Mouse (Mus musculus): ENCODE data around the gene Tctex1d4. TPM values are rescaled to one million over a fixed set of nuclear protein-coding genes. Genes with fewer than 3 reads are reported as not detected.

The Tctex1d4 gene
- not detected for polyA plus RNA-seq (2014; fragmentation: Illumina TruSeq; extraction: RNeasy Lipid Tissue Mini Kit (QIAGEN cat#74804))

DNA sequence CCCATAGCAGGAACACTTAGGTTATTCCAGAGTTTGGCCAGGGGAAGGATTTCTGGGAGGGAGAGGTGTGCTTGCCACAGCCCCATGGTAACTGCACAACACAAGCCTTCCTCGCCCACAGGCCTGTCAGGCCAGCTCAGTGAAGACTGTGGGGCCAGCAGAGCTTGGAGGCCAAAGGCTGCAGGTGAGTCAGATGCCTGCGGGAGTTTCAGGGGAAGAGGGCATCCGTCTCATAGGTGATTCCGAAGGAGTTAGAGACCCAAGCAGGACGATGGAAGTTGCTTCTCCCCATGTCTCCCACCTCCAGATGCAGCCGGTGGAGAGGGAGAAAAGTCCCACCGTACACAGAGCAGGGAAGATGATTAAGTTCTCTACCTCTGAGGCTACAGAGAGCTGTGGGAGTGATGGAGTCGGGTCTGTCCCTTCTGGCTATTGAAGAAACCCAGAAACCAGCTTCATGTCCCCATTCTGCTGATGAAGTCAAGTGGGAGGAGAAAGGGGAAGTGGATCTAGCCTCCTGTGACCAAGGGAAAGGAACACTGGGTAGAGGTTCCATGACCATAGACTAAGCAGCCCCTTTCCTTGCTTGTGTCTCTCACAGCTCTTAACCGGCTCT is at the start of gene Tctex1d4:
Gene Tctex1d4 (plus strand): TSS at position 120 of the 616 bp plus-strand sequence.

DNA sequence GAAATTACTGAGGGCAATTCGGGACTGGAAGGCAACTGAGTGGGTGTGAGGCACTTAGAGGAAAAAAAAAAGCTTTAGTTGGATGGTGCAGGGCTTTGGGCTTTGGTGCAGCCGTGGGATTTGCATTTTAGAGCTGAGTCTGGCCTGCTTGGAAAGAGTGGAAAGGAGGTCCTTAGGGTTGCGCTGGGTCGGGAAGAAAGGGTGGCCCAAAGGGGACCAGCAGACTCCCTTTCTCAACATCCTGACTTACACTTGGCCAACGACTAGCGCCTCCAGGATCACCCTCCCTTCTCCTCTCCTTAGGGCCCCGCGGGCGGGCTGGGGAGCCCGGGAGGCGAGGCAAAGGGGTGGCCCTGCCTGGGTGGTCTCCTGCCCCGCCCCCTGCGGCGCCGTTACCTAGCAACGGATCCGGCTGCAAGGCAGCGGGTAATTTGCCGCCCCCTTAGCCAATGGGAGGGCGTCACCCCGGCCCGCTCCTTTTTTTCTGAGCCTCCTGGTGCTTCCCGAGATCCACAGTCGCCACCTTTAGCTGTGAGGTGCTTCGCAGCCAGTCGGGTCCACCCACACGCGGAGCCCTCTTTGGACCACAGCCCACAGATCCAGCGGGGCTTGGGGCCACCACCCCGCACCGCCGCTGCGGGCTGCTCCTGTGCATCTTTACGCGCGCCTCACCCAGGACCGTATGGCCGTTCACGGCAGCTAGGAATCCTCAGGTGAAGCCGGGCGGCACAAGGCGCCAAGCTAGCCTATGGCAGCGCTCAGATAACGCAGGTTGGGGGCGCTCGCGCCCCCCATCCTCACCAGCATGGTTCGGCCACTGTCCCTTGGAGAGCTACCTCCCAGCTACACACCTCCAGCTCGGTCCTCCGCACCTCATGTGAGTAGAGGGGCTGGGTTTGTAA is 30.8 kb upstream of the Tctex1d4 start, which contains the start of gene Ptch2:
Gene Ptch2 (plus strand): TSS at position 525 of the 902 bp plus-strand sequence.

DNA sequence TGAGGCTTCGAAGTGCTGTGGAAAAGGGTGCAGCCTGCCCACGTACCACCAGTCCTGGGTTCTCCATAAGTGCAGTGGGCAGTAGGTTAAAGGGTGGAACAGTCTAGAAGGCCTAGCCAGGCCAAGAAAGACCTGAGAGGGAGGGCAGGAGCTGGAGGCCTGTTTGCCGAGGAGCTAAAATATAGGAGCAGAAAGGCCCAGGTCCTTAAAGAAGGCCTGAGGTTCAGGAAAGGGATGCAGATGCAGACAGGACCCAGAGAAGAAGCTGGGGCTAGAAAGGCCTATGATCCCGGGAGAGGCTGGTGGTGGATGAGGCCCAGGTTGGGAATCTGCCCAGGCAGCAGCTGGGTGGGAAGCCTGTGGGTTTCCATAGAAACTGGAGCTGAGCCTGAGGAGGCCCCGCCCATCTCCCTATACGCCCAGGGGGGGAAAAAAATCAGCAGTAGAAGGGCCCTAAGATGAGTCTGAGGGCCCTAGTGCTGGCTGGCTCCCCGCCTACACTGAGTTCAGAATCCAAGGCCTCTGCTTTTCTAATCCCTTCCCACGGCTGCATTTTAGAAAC is 1.2 kb upstream of the Tctex1d4 start, which contains the start of gene Btbd19:
Gene Btbd19 (minus strand): TSS at position 378 of the 562 bp plus-strand sequence.

DNA sequence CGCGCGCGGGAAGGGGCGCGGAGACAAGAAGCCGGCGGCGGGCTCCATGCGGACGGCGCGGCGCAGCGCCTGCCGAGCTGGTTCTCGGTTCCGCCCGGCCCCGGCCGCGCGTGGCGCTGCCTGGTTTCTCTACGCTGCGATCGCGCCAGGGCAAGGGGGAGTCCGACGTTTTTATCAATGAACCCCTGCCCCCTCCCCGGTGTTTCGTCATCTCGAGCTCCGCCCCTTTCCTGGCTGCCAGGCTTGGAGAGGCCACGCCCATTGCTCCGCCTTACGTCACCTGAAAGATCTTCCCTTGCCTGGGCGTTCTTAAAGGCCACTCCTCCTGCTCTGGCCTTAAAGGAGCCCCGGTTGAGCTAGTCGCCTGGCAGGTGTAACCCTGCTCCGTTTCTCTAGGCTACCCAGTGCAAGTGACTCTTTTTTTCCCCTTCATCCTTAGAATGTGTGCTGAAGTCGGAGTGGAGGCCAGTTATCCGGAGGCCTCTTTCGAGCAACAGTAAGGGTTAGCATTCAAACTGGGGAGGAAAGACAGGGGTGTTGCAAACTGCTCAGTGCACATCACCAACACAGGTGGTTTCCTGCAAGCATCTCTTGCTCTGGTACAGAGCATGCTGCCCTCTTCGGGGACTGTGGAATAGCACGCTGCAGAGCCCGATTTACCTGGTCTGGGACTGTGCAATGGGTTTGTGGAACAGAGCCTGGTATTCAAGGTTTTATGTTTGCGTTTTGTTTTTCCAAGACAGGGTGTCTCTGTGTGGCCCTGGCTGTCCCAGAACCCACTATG is 7.4 kb downstream of the Tctex1d4 start, which contains the start of gene Plk3:
Gene Plk3 (minus strand): TSS at position 147 of the 784 bp plus-strand sequence.

DNA sequence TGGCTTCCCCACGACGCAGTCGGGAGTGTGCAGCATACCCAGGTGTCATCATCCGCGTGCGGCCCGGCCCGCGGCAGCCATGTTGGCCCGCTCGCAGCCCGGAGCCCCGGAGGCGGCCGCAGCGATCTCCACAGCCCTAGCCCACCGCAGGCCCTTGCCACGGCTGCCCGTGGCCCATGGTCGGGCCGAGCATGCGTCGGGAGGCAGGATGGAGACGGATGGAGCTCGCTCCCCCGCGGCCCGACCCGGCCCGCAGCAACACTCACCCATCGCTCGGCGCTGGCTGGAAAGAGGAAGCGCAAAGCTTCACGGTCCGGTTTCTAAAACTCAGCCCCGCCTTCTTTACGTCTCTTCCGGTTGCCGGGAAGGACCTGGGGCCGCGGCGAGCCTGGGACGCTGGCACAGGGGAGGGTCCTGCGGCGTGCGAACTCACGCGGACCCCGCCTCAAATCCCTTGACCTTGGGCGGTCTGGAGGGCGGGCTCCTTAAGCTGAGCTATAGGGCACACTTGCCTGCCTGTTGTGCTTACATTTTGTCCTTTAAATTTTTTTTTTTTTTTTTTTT is 29.3 kb downstream of the Tctex1d4 start, which contains the start of gene Rps8:
Gene Rps8 (minus strand): TSS at position 452 of the 564 bp plus-strand sequence.

Other genes with a start within 250 kb of the Tctex1d4 start
- 3.1 TPM for gene Zswim5, start 249.4 kb upstream of the Tctex1d4 start, polyA plus RNA-seq (2014; fragmentation: Illumina TruSeq; extraction: RNeasy Lipid Tissue Mini Kit (QIAGEN cat#74804))
- 7.2 TPM for gene Urod, start 132.4 kb upstream of the Tctex1d4 start, polyA plus RNA-seq (2014; fragmentation: Illumina TruSeq; extraction: RNeasy Lipid Tissue Mini Kit (QIAGEN cat#74804))
- 3.3 TPM for gene Hectd3, start 131.5 kb upstream of the Tctex1d4 start, polyA plus RNA-seq (2014; fragmentation: Illumina TruSeq; extraction: RNeasy Lipid Tissue Mini Kit (QIAGEN cat#74804))
- gene Eif2b3, start 107.4 kb upstream of the Tctex1d4 start, polyA plus RNA-seq (2014; fragmentation: Illumina TruSeq; extraction: RNeasy Lipid Tissue Mini Kit (QIAGEN cat#74804)), result 23.5 TPM
- gene Ptch2, start 30.7 kb upstream of the Tctex1d4 start, polyA plus RNA-seq (2014; fragmentation: Illumina TruSeq; extraction: RNeasy Lipid Tissue Mini Kit (QIAGEN cat#74804)), result not detected
- gene Btbd19, start 1.1 kb upstream of the Tctex1d4 start, polyA plus RNA-seq (2014; fragmentation: Illumina TruSeq; extraction: RNeasy Lipid Tissue Mini Kit (QIAGEN cat#74804)), result 0.54 TPM
- not detected for gene Plk3, start 7.2 kb downstream of the Tctex1d4 start, polyA plus RNA-seq (2014; fragmentation: Illumina TruSeq; extraction: RNeasy Lipid Tissue Mini Kit (QIAGEN cat#74804))
- 110 TPM for gene Rps8, start 29.4 kb downstream of the Tctex1d4 start, polyA plus RNA-seq (2014; fragmentation: Illumina TruSeq; extraction: RNeasy Lipid Tissue Mini Kit (QIAGEN cat#74804))
- gene Kif2c, start 55.8 kb downstream of the Tctex1d4 start, polyA plus RNA-seq (2014; fragmentation: Illumina TruSeq; extraction: RNeasy Lipid Tissue Mini Kit (QIAGEN cat#74804)), result 10.0 TPM
- not detected for gene Tmem53, start 125.2 kb downstream of the Tctex1d4 start, polyA plus RNA-seq (2014; fragmentation: Illumina TruSeq; extraction: RNeasy Lipid Tissue Mini Kit (QIAGEN cat#74804))
- gene Armh1, start 125.3 kb downstream of the Tctex1d4 start, polyA plus RNA-seq (2014; fragmentation: Illumina TruSeq; extraction: RNeasy Lipid Tissue Mini Kit (QIAGEN cat#74804)), result 0.88 TPM